In genomic region chr13:12267097-12267496, GRCm38 (mm10) we compare ENCODE assay signal across 13 mouse cellular contexts. TPM values are rescaled to one million over a fixed set of nuclear protein-coding genes. Genes with fewer than 3 reads are reported as not detected.
DNase-seq lines count a peak whose midpoint lies in the region; ATAC-seq and TF ChIP-seq lines count a peak whose summit lies in the region.
"Had no signal": no experiment of that assay in that cellular context is flagged by ENCODE, and none has a peak within 500 bp of the region (broad histone marks: within the 10 kb centered on the region; RNA-seq: fewer than 3 reads in every experiment).

No protein-coding gene starts in this region.

- DNase-seq in CD4-positive, CD25-positive, alpha-beta regulatory T cell, adult 2 months (ENCODE audit: low read depth, low spot score): peak; percentile 14
- no peak for DNase-seq in layer of hippocampus, adult 2 months (ENCODE audit: low spot score in 2 of 2)
- DNase-seq in layer of hippocampus, postnatal 25 days (ENCODE audit: extremely low spot score in 1 of 2, low spot score in 1 of 2): no peak
- DNase-seq in thymus, postnatal 14 days: peak; percentile 15
- DNase-seq in thymus, postnatal 4 days: no peak
- DNase-seq in c-Kit-positive CD71-positive TER-119-positive erythroid progenitor cells, embryonic 14.5 days (ENCODE audit: low spot score): no peak
- DNase-seq: cerebellum, adult 9-11 months; right cerebral cortex, postnatal 25 days had no signal

- H3K27me3 ChIP-seq in midbrain, embryonic 16.5 days (ENCODE audit: control insufficient read depth, insufficient read depth, low read depth, low read length): no peaks in the 10 kb centered on the region
- H3K27me3 ChIP-seq: embryonic facial prominence, embryonic 15.5 days; heart, embryonic 15.5 days had no signal

- 65% methylated on average over 3 of the region's 3 CpGs for WGBS in midbrain, embryonic 16.5 days

- no peak overlapping the region for H3K4me3 ChIP-seq in layer of hippocampus, adult 2 months
- no peak overlapping the region for H3K4me3 ChIP-seq in midbrain, embryonic 16.5 days (ENCODE audit: low read depth, low read length)
- H3K4me3 ChIP-seq: embryonic facial prominence, embryonic 15.5 days; heart, embryonic 15.5 days had no signal

- H3K27ac ChIP-seq in layer of hippocampus, adult 2 months: no peak overlapping the region
- no peak overlapping the region for H3K27ac ChIP-seq in midbrain, embryonic 16.5 days (ENCODE audit: low read length)
- H3K27ac ChIP-seq: embryonic facial prominence, embryonic 15.5 days; heart, embryonic 15.5 days had no signal

- H3K9ac ChIP-seq in midbrain, embryonic 16.5 days (ENCODE audit: low read depth, low read length): no peak overlapping the region
- H3K9ac ChIP-seq: embryonic facial prominence, embryonic 15.5 days; heart, embryonic 15.5 days had no signal

- no peaks in the 10 kb centered on the region for H3K4me1 ChIP-seq in midbrain, embryonic 16.5 days (ENCODE audit: control insufficient read depth, insufficient read depth, low read length)
- H3K4me1 ChIP-seq: embryonic facial prominence, embryonic 15.5 days; heart, embryonic 15.5 days had no signal

- peak; percentile 65 for TF ChIP-seq CTCF in layer of hippocampus, adult 2 months (conservative IDR thresholded peaks at IDR 0.05)

- no peak for ATAC-seq in CD4-positive, CD25-positive, alpha-beta regulatory T cell, adult 4 months
- no peak for ATAC-seq in midbrain, embryonic 16.5 days
- ATAC-seq: forebrain, embryonic 16.5 days had no signal

- no peak overlapping the region for H3K4me2 ChIP-seq in midbrain, embryonic 16.5 days (ENCODE audit: low read length)
- H3K4me2 ChIP-seq: embryonic facial prominence, embryonic 15.5 days; heart, embryonic 15.5 days had no signal

- H3K9me3 ChIP-seq in midbrain, embryonic 16.5 days (replicated peaks; ENCODE audit: control insufficient read depth, low read length, poor library complexity, severe bottlenecking): no peaks in the 10 kb centered on the region
- H3K9me3 ChIP-seq: embryonic facial prominence, embryonic 15.5 days; heart, embryonic 15.5 days had no signal

- H3K36me3 ChIP-seq in midbrain, embryonic 16.5 days (ENCODE audit: control insufficient read depth, insufficient read depth, low read length): no peaks in the 10 kb centered on the region
- H3K36me3 ChIP-seq: embryonic facial prominence, embryonic 15.5 days had no signal

RNA-seq across cellular contexts. Expression of gene Mtr, which starts 9.2 kb away (rescaled TPM):
- 10 to 100 TPM; 19.4 to 29.4 TPM for polyA plus RNA-seq in CD4-positive, CD25-positive, alpha-beta regulatory T cell, adult 4 months (2017; shearing (Covaris generic))
- total RNA-seq in layer of hippocampus, adult 2 months (2021): 10 to 100 TPM; 18.2 to 20.6 TPM
- 10 to 100 TPM; 16.7 to 17.3 TPM for total RNA-seq in layer of hippocampus, postnatal 25 days (2021)
- polyA plus RNA-seq in midbrain, embryonic 16.5 days (2015; fragmentation: Nextera tagmentation; extraction: Ambion mirVana): 3.2 and 4.0 TPM in 2 replicates

Comparison
In these comparisons a context has a peak if more than half of its experiments do, and no peak if none do; other contexts are left out.
1. DNase-seq: peak in CD4-positive, CD25-positive, alpha-beta regulatory T cell, adult 2 months (single experiment) and thymus, postnatal 14 days (single experiment); none in layer of hippocampus, adult 2 months (0 of 2), layer of hippocampus, postnatal 25 days (0 of 2), thymus, postnatal 4 days (single experiment) and c-Kit-positive CD71-positive TER-119-positive erythroid progenitor cells, embryonic 14.5 days (single experiment).